Mouse (Mus musculus): ENCODE measurements around the gene Pax1.
A peak's percentile ranks its signal among the peaks of the same experiment; 100 is the strongest.

Pax1 gene

GRCm38 (mm10) chr2:147361581-147361980, at the start of gene Pax1:
Gene Pax1 (plus strand): TSS chr2:147361925.
- no peak for DNase-seq (ENCODE audit: low spot score in 2 of 2)

GRCm38 (mm10) chr2:147321036-147321435, 40.7 kb upstream of the Pax1 start:
- peak; percentile 22 to 25 for DNase-seq (ENCODE audit: low spot score in 2 of 2)

- DNase-seq (ENCODE audit: low spot score in 2 of 2): no peak
These were observed 36.5 kb upstream of the Pax1 start for GRCm38 (mm10) chr2:147325178-147325577.

GRCm38 (mm10) chr2:147332731-147333130, 29.0 kb upstream of the Pax1 start:
- no peak for DNase-seq (ENCODE audit: low spot score in 2 of 2)

GRCm38 (mm10) chr2:147338729-147339128, 23.0 kb upstream of the Pax1 start:
- no peak for DNase-seq (ENCODE audit: low spot score in 2 of 2)

GRCm38 (mm10) chr2:147339796-147340195, 21.9 kb upstream of the Pax1 start:
- no peak for DNase-seq (ENCODE audit: low spot score in 2 of 2)

GRCm38 (mm10) chr2:147342198-147342597, 19.5 kb upstream of the Pax1 start:
- DNase-seq (ENCODE audit: low spot score in 2 of 2): no peak

- no peak for DNase-seq (ENCODE audit: low spot score in 2 of 2)
These were observed 2.0 kb upstream of the Pax1 start for GRCm38 (mm10) chr2:147359716-147360115.

- no peak for DNase-seq (ENCODE audit: low spot score in 2 of 2)
These were observed 1.3 kb upstream of the Pax1 start for GRCm38 (mm10) chr2:147360401-147360800.

GRCm38 (mm10) chr2:147360856-147361255, 869 bp upstream of the Pax1 start:
- no peak for DNase-seq (ENCODE audit: low spot score in 2 of 2)

- no peak for DNase-seq (ENCODE audit: low spot score in 2 of 2)
These were observed 591 bp downstream of the Pax1 start for GRCm38 (mm10) chr2:147362316-147362715.

GRCm38 (mm10) chr2:147363401-147364130, 1.8 kb downstream of the Pax1 start:
- DNase-seq (ENCODE audit: low spot score in 2 of 2): no peak

GRCm38 (mm10) chr2:147364198-147364597, 2.5 kb downstream of the Pax1 start:
- no peak for DNase-seq (ENCODE audit: low spot score in 2 of 2)

- DNase-seq (ENCODE audit: low spot score in 2 of 2): no peak
These were observed 3.5 kb downstream of the Pax1 start for GRCm38 (mm10) chr2:147364982-147365907.

GRCm38 (mm10) chr2:147365908-147366630, 4.3 kb downstream of the Pax1 start:
- no peak for DNase-seq (ENCODE audit: low spot score in 2 of 2)

- no peak for DNase-seq (ENCODE audit: low spot score in 2 of 2)
These were observed 5.6 kb downstream of the Pax1 start for GRCm38 (mm10) chr2:147367246-147367820.

GRCm38 (mm10) chr2:147367911-147368591, 6.3 kb downstream of the Pax1 start:
- DNase-seq (ENCODE audit: low spot score in 2 of 2): no peak

GRCm38 (mm10) chr2:147369561-147369960, 7.8 kb downstream of the Pax1 start:
- no peak for DNase-seq (ENCODE audit: low spot score in 2 of 2)

GRCm38 (mm10) chr2:147370091-147370490, 8.4 kb downstream of the Pax1 start:
- no peak for DNase-seq (ENCODE audit: low spot score in 2 of 2)

GRCm38 (mm10) chr2:147371289-147371688, 9.6 kb downstream of the Pax1 start:
- DNase-seq (ENCODE audit: low spot score in 2 of 2): no peak

- DNase-seq (ENCODE audit: low spot score in 2 of 2): no peak
These were observed 10.1 kb downstream of the Pax1 start for GRCm38 (mm10) chr2:147371840-147372239.
